Mouse (Mus musculus): ENCODE measurements around the gene Prune2. TPM values are rescaled to one million over a fixed set of nuclear protein-coding genes. Genes with fewer than 3 reads are reported as not detected.
"Not testable (repeated sequence)": the region's sequence is repeated elsewhere in the genome, so short reads cannot be mapped to it uniquely, and the experiment has no call there.

The Prune2 gene
- polyA plus RNA-seq, 1 experiment from 2014 or later: 1.9 TPM

DNA sequence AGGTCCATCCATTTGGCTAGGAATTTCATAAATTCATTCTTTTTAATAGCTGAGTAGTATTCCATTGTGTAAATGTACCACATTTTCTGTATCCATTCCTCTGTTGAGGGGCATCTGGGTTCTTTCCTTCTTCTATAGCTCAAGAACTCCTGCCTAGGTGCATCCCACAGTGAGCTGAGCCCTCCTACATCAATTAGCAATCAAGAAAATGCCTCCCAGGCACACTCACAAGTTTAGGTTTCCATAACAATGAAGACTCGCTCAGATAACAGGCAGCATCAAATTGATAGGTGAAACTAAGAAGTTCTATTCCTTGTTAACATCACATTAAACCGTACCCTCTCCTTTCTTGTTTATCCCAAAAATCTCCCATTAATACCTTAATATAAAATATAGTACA lies 218.6 kb downstream of the Prune2 start:
- not testable (repeated sequence) for H3K36me3 ChIP-seq (replicated peaks); H3K4me3 ChIP-seq; H3K4me1 ChIP-seq; H3K27ac ChIP-seq (replicated peaks); H3K9me3 ChIP-seq; H3K27me3 ChIP-seq (replicated peaks; ENCODE audit: low read depth, poor library complexity, severe bottlenecking); DNase-seq (ENCODE audit: low spot score)
- WGBS: 86% methylated on average over 2 of the region's 2 CpGs

- Histone ChIP-seq H3K27me3 (replicated peaks; ENCODE audit: low read depth, poor library complexity, severe bottlenecking) (no peaks in the 10 kb centered on the region), H3K27ac (replicated peaks) (no peak overlapping the region), H3K4me3 (no peak overlapping the region), H3K36me3 (replicated peaks) (no peaks in the 10 kb centered on the region), H3K4me1 (no peaks in the 10 kb centered on the region), H3K9me3 (no peaks in the 10 kb centered on the region)
- 70% methylated on average over 4 of the region's 4 CpGs for WGBS
- DNase-seq (ENCODE audit: low spot score): no peak
Observed at GRCm38 (mm10) chr19:17180506-17180905, 224.6 kb downstream of the Prune2 start.

DNA sequence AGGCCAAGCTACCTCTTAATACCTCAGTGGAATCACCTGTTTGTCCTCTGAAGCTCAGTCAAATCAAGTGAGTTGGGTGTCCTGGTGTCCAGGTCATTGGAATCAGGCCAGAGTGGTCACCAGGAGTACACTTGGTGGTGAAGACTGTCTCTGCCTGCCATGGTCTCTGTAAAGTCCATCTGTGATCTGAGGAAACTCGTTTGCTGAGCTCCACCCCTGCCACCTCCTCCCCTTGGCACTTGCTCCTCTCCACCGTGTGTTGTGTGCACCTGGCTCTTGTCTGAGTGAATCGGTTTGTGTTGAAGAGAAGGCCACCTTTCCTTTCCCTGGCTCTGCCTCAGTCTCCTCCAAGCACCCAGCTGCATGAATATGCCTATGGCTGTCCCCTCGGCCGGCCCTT lies 238.8 kb downstream of the Prune2 start:
- Histone ChIP-seq H3K4me1 (peaks cover 5% of the 10 kb centered on the region), H3K4me3 (no peak overlapping the region), H3K36me3 (replicated peaks) (no peaks in the 10 kb centered on the region), H3K27me3 (replicated peaks; ENCODE audit: low read depth, poor library complexity, severe bottlenecking) (no peaks in the 10 kb centered on the region), H3K27ac (replicated peaks) (no peak overlapping the region), H3K9me3 (no peaks in the 10 kb centered on the region)
- 81% methylated on average over 5 of the region's 5 CpGs for WGBS
- DNase-seq (ENCODE audit: low spot score): no peak

DNA sequence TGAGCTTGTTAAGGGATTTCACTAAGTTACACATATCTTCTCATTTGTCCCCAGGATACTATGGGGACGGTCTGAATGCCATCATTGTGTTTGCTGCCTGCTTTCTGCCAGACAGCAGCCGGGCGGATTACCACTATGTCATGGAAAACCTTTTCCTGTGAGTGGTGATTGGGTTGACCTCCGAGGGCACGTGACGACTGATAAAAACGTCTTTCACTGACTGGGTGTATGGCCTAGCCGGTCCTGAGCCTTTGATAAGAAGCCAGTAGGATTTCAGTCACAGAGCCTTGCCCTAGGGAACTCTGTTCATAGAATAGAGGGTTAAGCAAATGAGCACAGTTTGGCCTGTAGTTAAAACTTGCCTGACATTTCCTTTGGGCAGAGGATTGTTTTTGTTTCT lies 243.1 kb downstream of the Prune2 start:
- Histone ChIP-seq H3K9me3 (no peaks in the 10 kb centered on the region), H3K4me1 (peaks cover 5% of the 10 kb centered on the region), H3K4me3 (no peak overlapping the region), H3K36me3 (replicated peaks) (no peaks in the 10 kb centered on the region), H3K27ac (replicated peaks) (no peak overlapping the region), H3K27me3 (replicated peaks; ENCODE audit: low read depth, poor library complexity, severe bottlenecking) (no peaks in the 10 kb centered on the region)
- 22% methylated on average over 8 of the region's 8 CpGs for WGBS
- DNase-seq (ENCODE audit: low spot score): peak; percentile 12

GRCm38 (mm10) chr19:17207141-17207540 lies 251.2 kb downstream of the Prune2 start:
- no peaks in the 10 kb centered on the region for H3K9me3 ChIP-seq
- H3K4me3 ChIP-seq: no peak overlapping the region
- no peaks in the 10 kb centered on the region for H3K36me3 ChIP-seq (replicated peaks)
- no peak for DNase-seq (ENCODE audit: low spot score)
- H3K27ac ChIP-seq (replicated peaks): no peak overlapping the region
- H3K4me1 ChIP-seq: no peaks in the 10 kb centered on the region
- H3K27me3 ChIP-seq (replicated peaks; ENCODE audit: low read depth, poor library complexity, severe bottlenecking): no peaks in the 10 kb centered on the region
- WGBS: 93% methylated on average over 7 of the region's 7 CpGs

DNA sequence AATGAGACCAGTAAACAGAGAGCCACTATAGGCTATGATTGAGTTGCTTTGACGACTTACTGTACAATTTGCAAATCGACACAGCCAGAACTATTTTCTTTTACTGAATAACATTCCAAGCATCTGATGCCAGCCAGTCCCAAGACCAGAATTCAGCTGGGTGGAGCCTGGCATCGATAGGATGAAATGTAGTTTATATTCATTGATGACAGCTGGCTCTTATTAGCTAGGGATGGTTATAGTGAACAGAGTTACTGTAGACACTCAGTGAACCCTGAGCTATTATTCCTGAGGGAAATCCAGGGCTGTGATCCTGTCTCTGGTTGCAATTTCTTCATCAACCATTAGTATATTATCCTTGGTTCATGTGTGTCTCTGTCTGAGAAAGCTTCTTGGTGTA lies 254.6 kb downstream of the Prune2 start:
- WGBS: 81% methylated on average over 3 of the region's 3 CpGs
- H3K9me3 ChIP-seq: no peaks in the 10 kb centered on the region
- no peaks in the 10 kb centered on the region for H3K36me3 ChIP-seq (replicated peaks)
- H3K4me3 ChIP-seq: no peak overlapping the region
- DNase-seq (ENCODE audit: low spot score): no peak
- H3K27me3 ChIP-seq (replicated peaks; ENCODE audit: low read depth, poor library complexity, severe bottlenecking): no peaks in the 10 kb centered on the region
- H3K4me1 ChIP-seq: no peaks in the 10 kb centered on the region
- H3K27ac ChIP-seq (replicated peaks): no peak overlapping the region

- WGBS: 81% methylated on average over 13 of the region's 13 CpGs
- Histone ChIP-seq H3K27me3 (replicated peaks; ENCODE audit: low read depth, poor library complexity, severe bottlenecking) (no peaks in the 10 kb centered on the region), H3K4me3 (no peak overlapping the region), H3K36me3 (replicated peaks) (no peaks in the 10 kb centered on the region), H3K27ac (replicated peaks) (no peak overlapping the region), H3K4me1 (no peaks in the 10 kb centered on the region), H3K9me3 (no peaks in the 10 kb centered on the region)
- no peak for DNase-seq (ENCODE audit: low spot score)
Observed at GRCm38 (mm10) chr19:17214896-17215520, 259.1 kb downstream of the Prune2 start.

DNA sequence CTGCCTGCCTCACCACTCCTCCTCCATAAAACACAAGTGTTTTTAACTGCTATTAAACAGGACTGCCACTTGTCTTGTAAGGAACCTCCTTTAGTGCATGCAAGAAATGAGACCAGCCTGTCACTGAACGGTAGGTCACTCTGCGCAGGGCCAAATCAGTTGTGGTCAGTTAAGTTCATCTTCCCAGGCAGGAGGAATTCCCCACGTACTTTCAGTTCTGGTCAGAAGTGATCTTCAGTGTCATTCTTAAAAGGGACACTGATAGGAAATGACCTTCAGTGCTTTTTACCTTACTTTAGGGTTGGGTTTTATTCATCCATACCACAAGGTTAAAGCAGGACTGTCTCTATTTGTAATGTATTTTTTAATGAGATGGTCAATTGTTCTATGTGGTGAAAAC lies 262.3 kb downstream of the Prune2 start:
- no peaks in the 10 kb centered on the region for H3K27me3 ChIP-seq (replicated peaks; ENCODE audit: low read depth, poor library complexity, severe bottlenecking)
- no peak overlapping the region for H3K4me3 ChIP-seq
- DNase-seq (ENCODE audit: low spot score): no peak
- no peaks in the 10 kb centered on the region for H3K9me3 ChIP-seq
- H3K27ac ChIP-seq (replicated peaks): no peak overlapping the region
- H3K4me1 ChIP-seq: no peaks in the 10 kb centered on the region
- no peaks in the 10 kb centered on the region for H3K36me3 ChIP-seq (replicated peaks)
- 83% methylated on average over 3 of the region's 3 CpGs for WGBS

GRCm38 (mm10) chr19:17223801-17224200 lies 267.9 kb downstream of the Prune2 start:
- Histone ChIP-seq H3K4me3 (no peak overlapping the region), H3K27me3 (replicated peaks; ENCODE audit: low read depth, poor library complexity, severe bottlenecking) (no peaks in the 10 kb centered on the region), H3K36me3 (replicated peaks) (no peaks in the 10 kb centered on the region), H3K9me3 (no peaks in the 10 kb centered on the region), H3K4me1 (no peaks in the 10 kb centered on the region), H3K27ac (replicated peaks) (no peak overlapping the region)
- WGBS: 81% methylated on average over 4 of the region's 4 CpGs
- no peak for DNase-seq (ENCODE audit: low spot score)

DNA sequence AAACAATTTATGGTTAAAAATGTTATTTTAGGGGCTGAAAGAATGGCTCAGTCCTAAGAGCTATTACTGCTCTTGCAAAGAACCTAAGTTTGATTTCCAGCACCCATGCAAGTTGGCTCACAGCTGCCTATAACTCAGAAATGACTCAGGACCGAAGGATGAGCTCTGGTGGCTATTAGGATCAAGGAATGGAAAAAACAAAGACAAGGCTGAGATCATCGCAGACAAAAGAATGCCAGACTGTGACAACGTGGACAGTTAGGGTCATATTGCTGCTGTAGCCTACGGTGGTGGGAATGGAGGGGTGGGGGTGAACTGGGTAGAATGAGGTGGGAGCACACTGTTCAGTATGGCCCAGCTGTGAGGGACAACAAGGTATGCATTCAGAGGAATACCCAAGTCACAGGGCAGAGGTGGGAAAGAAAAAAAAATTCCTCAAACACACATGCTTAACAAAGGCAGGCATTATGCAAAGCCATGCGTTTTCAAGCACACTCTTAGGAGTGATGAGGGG lies 269.7 kb downstream of the Prune2 start:
- Histone ChIP-seq H3K4me3 (no peak overlapping the region), H3K9me3 (no peaks in the 10 kb centered on the region), H3K4me1 (no peaks in the 10 kb centered on the region), H3K36me3 (replicated peaks) (no peaks in the 10 kb centered on the region), H3K27me3 (replicated peaks; ENCODE audit: low read depth, poor library complexity, severe bottlenecking) (no peaks in the 10 kb centered on the region), H3K27ac (replicated peaks) (no peak overlapping the region)
- no peak for DNase-seq (ENCODE audit: low spot score)
- 63% methylated on average over 5 of the region's 5 CpGs for WGBS

DNA sequence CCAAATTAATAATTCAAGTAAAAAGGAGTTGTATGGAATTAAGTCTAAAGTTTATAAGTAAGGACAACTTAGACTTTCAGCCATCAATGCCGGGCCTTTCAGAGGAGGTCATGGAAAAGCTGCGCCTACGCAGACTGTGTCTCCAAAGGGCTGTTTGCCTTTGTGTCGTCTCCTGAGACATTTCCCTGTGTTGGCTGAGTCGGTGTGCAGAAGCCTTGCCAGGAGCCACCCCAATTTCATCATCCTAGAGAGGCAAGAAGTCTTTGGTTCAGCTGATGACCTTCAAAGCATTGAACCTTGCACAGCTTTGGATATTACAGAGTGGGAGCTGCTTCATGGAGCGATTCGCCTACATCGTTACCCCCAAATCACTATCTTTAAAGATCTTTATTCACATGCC lies 270.2 kb downstream of the Prune2 start:
- H3K9me3 ChIP-seq: no peaks in the 10 kb centered on the region
- no peaks in the 10 kb centered on the region for H3K4me1 ChIP-seq
- no peak overlapping the region for H3K27ac ChIP-seq (replicated peaks)
- no peaks in the 10 kb centered on the region for H3K27me3 ChIP-seq (replicated peaks; ENCODE audit: low read depth, poor library complexity, severe bottlenecking)
- no peak for DNase-seq (ENCODE audit: low spot score)
- H3K4me3 ChIP-seq: no peak overlapping the region
- WGBS: 88% methylated on average over 8 of the region's 8 CpGs
- H3K36me3 ChIP-seq (replicated peaks): no peaks in the 10 kb centered on the region

GRCm38 (mm10) chr19:17230013-17230412 lies 274.1 kb downstream of the Prune2 start:
- 86% methylated on average over 1 of the region's 1 CpGs for WGBS
- H3K27me3 ChIP-seq (replicated peaks; ENCODE audit: low read depth, poor library complexity, severe bottlenecking): no peaks in the 10 kb centered on the region
- no peaks in the 10 kb centered on the region for H3K36me3 ChIP-seq (replicated peaks)
- no peak for DNase-seq (ENCODE audit: low spot score)
- no peaks in the 10 kb centered on the region for H3K4me1 ChIP-seq
- H3K27ac ChIP-seq (replicated peaks): no peak overlapping the region
- no peaks in the 10 kb centered on the region for H3K9me3 ChIP-seq
- no peak overlapping the region for H3K4me3 ChIP-seq

GRCm38 (mm10) chr19:17238471-17238870 lies 282.6 kb downstream of the Prune2 start:
- WGBS: 92% methylated on average over 3 of the region's 3 CpGs
- no peaks in the 10 kb centered on the region for H3K9me3 ChIP-seq
- no peaks in the 10 kb centered on the region for H3K36me3 ChIP-seq (replicated peaks)
- H3K4me3 ChIP-seq: no peak overlapping the region
- no peak for DNase-seq (ENCODE audit: low spot score)
- H3K27ac ChIP-seq (replicated peaks): no peak overlapping the region
- H3K4me1 ChIP-seq: no peaks in the 10 kb centered on the region
- H3K27me3 ChIP-seq (replicated peaks; ENCODE audit: low read depth, poor library complexity, severe bottlenecking): no peaks in the 10 kb centered on the region
